Mouse (Mus musculus) forebrain, postnatal 0 days (tissue): ENCODE measurements around the gene Ubqln1. TPM values are rescaled to one million over a fixed set of nuclear protein-coding genes. Genes with fewer than 3 reads are reported as not detected.

Source experiments
- ATAC-seq: fragments of 200-750 bp; cut with Nextera tagmentation; 2 replicates; pipeline ENCODE4 v1.8.0; 2017; ENCODE audit warnings: mild to moderate bottlenecking, moderate library complexity
- DNase-seq: peaks from one replicate; pipeline ENCODE4 v3.0.0-alpha.2; 2015
- H3K27ac ChIP-seq: fragments of 300-500 bp; sonication (generic); 2 replicates; pipeline ENCODE4 v1.5.1; 2014; ENCODE audit warnings: low read depth, mild to moderate bottlenecking, antibody characterized with exemption, low read length, moderate library complexity, mixed read lengths
- H3K27me3 ChIP-seq: fragments of 300-500 bp; sonication (generic); 2 replicates; pipeline ENCODE4 v1.6.1; 2014; ENCODE audit warnings: mild to moderate bottlenecking, low read length, mixed read lengths; ENCODE audit not compliant: insufficient read depth
- H3K36me3 ChIP-seq: fragments of 300-500 bp; sonication (generic); 2 replicates; pipeline ENCODE4 v1.6.1; 2014; ENCODE audit warnings: mild to moderate bottlenecking, moderate library complexity; ENCODE audit not compliant: insufficient read depth
- H3K4me1 ChIP-seq: fragments of 300-500 bp; sonication (generic); 2 replicates; pipeline ENCODE4 v1.6.1; 2014; ENCODE audit warnings: antibody characterized with exemption; ENCODE audit not compliant: insufficient read depth
- H3K4me2 ChIP-seq: fragments of 300-500 bp; sonication (generic); 2 replicates; pipeline ENCODE4 v1.6.1; 2014; ENCODE audit warnings: low read depth, mild to moderate bottlenecking, moderate library complexity
- H3K4me3 ChIP-seq: fragments of 300-500 bp; sonication (generic); 2 replicates; pipeline ENCODE4 v1.5.1; 2014; ENCODE audit warnings: low read depth, low read length, mixed read lengths
- H3K9ac ChIP-seq: fragments of 300-500 bp; sonication (generic); 2 replicates; pipeline ENCODE4 v1.6.1; 2014; ENCODE audit warnings: mild to moderate bottlenecking
- H3K9me3 ChIP-seq: fragments of 300-500 bp; sonication (generic); 2 replicates; pipeline ENCODE4 v1.6.1; 2016; ENCODE audit warnings: low read length
- CTCF ChIP-seq: sonication (generic); IDR thresholded peaks from 2 replicates; pipeline ENCODE4 v1.5.1; 2016; ENCODE audit warnings: antibody characterized with exemption, control low read depth, low read depth
- WGBS: fragments of 180-500 bp; shearing (Covaris S2); extraction: QIAGEN DNeasy Blood & Tissue Kit; methylation state at CpG from one replicate; pipeline ENCODE4 v1.1.7; 2014; 5-methylcytosine and 5-hydroxymethylcytosine counted together
- polyA plus RNA-seq: library from polyadenylated mRNA; unstranded; fragments of >200 nt; fragmentation: Nextera tagmentation; extraction: Ambion mirVana; gene quantifications from 2 replicates; pipeline ENCODE4 v1.2.1, GENCODE M21; 2015
- total RNA-seq: library from RNA; depleted of rRNA; stranded (reverse); fragments of >200 nt; gene quantifications from 2 replicates; pipeline ENCODE4 v1.2.3, GENCODE M21; 2014

Gene Ubqln1
- total and polyA plus RNA-seq, 2 experiments from 2014 or later, result 118 to 172 TPM

- H3K4me2 ChIP-seq, result peak overlapping the region; percentile 97
- peak overlapping the region; percentile 73 for H3K4me3 ChIP-seq
- DNase-seq (peak; percentile 94), ATAC-seq (peak; percentile 83)
- no peaks in the 10 kb centered on the region for H3K9me3 ChIP-seq
- no peaks in the 10 kb centered on the region for H3K27me3 ChIP-seq
- H3K4me1 ChIP-seq, result 0 out of 2 replicates have a peak, but pooled peaks cover 5% of the 10 kb centered on the region
- peaks cover 13% of the 10 kb centered on the region; the same call in 1 of the 2 replicates for H3K36me3 ChIP-seq
- WGBS, result 6% methylated on average over 16 of the region's 16 CpGs
- H3K9ac ChIP-seq, result peak overlapping the region; percentile 83
- TF ChIP-seq CTCF, result peak; percentile 96
- peak overlapping the region; percentile 62 for H3K27ac ChIP-seq
Measured at GRCm38 (mm10) chr13:58158099-58158912, 57.1 kb downstream of the Ubqln1 start.

GRCm38 (mm10) chr13:58157447-58158098 lies 57.9 kb downstream of the Ubqln1 start, which contains the start of gene Idnk:
Gene Idnk, plus strand, starts transcription at chr13:58157649.
- Histone ChIP-seq H3K4me3 (peak within 1 kb of the TSS; percentile 73), H3K9me3 (no peaks in the 10 kb centered on the region), H3K27me3 (no peaks in the 10 kb centered on the region), H3K36me3 (peaks cover 13% of the 10 kb centered on the region; the same call in 1 of the 2 replicates), H3K4me1 (0 out of 2 replicates have a peak, but pooled peaks cover 5% of the 10 kb centered on the region), H3K27ac (peak within 1 kb of the TSS; percentile 62), H3K4me2 (peak within 1 kb of the TSS; percentile 97), H3K9ac (peak within 1 kb of the TSS; percentile 83)
- TF ChIP-seq CTCF, result peak; percentile 60
- DNase-seq (peak; percentile 85), ATAC-seq (peak; percentile 86)
- 2% methylated on average over 30 of the region's 30 CpGs for WGBS

DNA sequence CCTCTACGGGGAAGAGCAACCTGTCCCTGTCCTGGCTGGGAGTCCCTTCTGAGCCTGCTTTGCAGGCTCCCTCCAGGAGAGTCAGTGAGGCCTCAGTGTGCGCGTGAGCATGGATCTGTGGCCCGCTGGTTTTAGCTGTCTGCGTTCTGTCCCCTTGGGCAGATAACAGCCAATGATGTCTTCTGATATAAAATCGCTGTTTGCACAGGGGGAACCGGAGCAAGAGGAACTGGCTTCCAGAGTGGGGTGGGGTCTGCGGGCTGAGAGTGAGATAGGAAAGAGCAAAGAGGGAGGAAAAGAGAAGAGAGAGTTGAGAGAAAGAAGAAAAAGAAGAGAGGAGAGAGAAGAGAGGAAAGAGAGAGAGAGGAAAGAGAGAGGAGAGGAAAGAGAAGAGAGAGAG lies 58.4 kb downstream of the Ubqln1 start:
- WGBS, result 17% methylated on average over 8 of the region's 8 CpGs
- peak overlapping the region; percentile 83 for H3K9ac ChIP-seq
- peak overlapping the region; percentile 54; the same call in 1 of the 2 replicates for H3K27ac ChIP-seq
- no peaks in the 10 kb centered on the region for H3K27me3 ChIP-seq
- H3K36me3 ChIP-seq, result peaks cover 13% of the 10 kb centered on the region; the same call in 1 of the 2 replicates
- H3K4me1 ChIP-seq, result 0 out of 2 replicates have a peak, but pooled peaks cover 5% of the 10 kb centered on the region
- peak overlapping the region; percentile 73 for H3K4me3 ChIP-seq
- no peak for TF ChIP-seq CTCF
- no peaks in the 10 kb centered on the region for H3K9me3 ChIP-seq
- peak overlapping the region; percentile 97 for H3K4me2 ChIP-seq
- ATAC-seq (0 out of 2 replicates have a peak, but pooled peaks have one; percentile 6), DNase-seq (no peak)

GRCm38 (mm10) chr13:58156031-58156430 lies 59.4 kb downstream of the Ubqln1 start:
- H3K9me3 ChIP-seq, result no peaks in the 10 kb centered on the region
- H3K27ac ChIP-seq, result no peak overlapping the region
- 94% methylated on average over 2 of the region's 2 CpGs for WGBS
- no peak overlapping the region for H3K4me2 ChIP-seq
- no peak overlapping the region for H3K9ac ChIP-seq
- peak; percentile 14; the same call in 1 of the 2 replicates for TF ChIP-seq CTCF
- DNase-seq, result no peak
- 0 out of 2 replicates have a peak, but pooled peaks cover 5% of the 10 kb centered on the region for H3K4me1 ChIP-seq
- H3K36me3 ChIP-seq, result peaks cover 10% of the 10 kb centered on the region; the same call in 1 of the 2 replicates
- H3K27me3 ChIP-seq, result no peaks in the 10 kb centered on the region
- ATAC-seq, result no peak
- H3K4me3 ChIP-seq, result no peak overlapping the region

GRCm38 (mm10) chr13:58150442-58150841 lies 65.0 kb downstream of the Ubqln1 start:
- Histone ChIP-seq H3K4me1 (no peaks in the 10 kb centered on the region), H3K27me3 (no peaks in the 10 kb centered on the region), H3K9me3 (no peaks in the 10 kb centered on the region), H3K36me3 (no peaks in the 10 kb centered on the region), H3K4me3 (no peak overlapping the region), H3K27ac (no peak overlapping the region), H3K4me2 (no peak overlapping the region), H3K9ac (no peak overlapping the region)
- DNase-seq (no peak), ATAC-seq (no peak)
- 82% methylated on average over 11 of the region's 11 CpGs for whole genome bisulfite sequencing
- no peak for TF ChIP-seq CTCF

- no peak overlapping the region for H3K4me2 ChIP-seq
- no peak for TF ChIP-seq CTCF
- no peak for DNase-seq
- H3K9me3 ChIP-seq, result no peaks in the 10 kb centered on the region
- H3K4me1 ChIP-seq, result no peaks in the 10 kb centered on the region
- no peaks in the 10 kb centered on the region for H3K36me3 ChIP-seq
- H3K27ac ChIP-seq, result no peak overlapping the region
- WGBS, result 84% methylated on average over 3 of the region's 3 CpGs
- ATAC-seq, result no peak
- no peak overlapping the region for H3K9ac ChIP-seq
- H3K27me3 ChIP-seq, result no peaks in the 10 kb centered on the region
- H3K4me3 ChIP-seq, result no peak overlapping the region
Measured at GRCm38 (mm10) chr13:58149629-58150028, 65.8 kb downstream of the Ubqln1 start.
